Mouse (Mus musculus) liver, adult 2 months (tissue): ENCODE results near the gene Atxn1. TPM values are rescaled to one million over a fixed set of nuclear protein-coding genes. Genes with fewer than 3 reads are reported as not detected.
A peak's percentile ranks its signal among the peaks of the same experiment; 100 is the strongest.

ENCODE experiments used
- DNase-seq: peaks from one replicate; pipeline ENCODE4 v3.0.0-alpha.2; 2011; ENCODE audit warnings: low read depth, low spot score; ENCODE audit errors: extremely low read depth
- H3K27ac ChIP-seq: fragments of 200-500 bp; replicated peaks from 2 replicates; pipeline ENCODE4 v1.5.1; 2012; ENCODE audit warnings: low read depth, mild to moderate bottlenecking, control low read depth, inconsistent platforms, low read length; ENCODE audit not compliant: insufficient read depth
- H3K27me3 ChIP-seq: fragments of 200-500 bp; 2 replicates; pipeline ENCODE4 v1.6.1; 2012; ENCODE audit warnings: mild to moderate bottlenecking, moderate library complexity, low read length, inconsistent platforms; ENCODE audit not compliant: control insufficient read depth, insufficient read depth
- H3K36me3 ChIP-seq: fragments of 200-500 bp; 2 replicates; pipeline ENCODE4 v1.6.1; 2012; ENCODE audit warnings: low read length, inconsistent platforms; ENCODE audit not compliant: control insufficient read depth, insufficient read depth
- H3K4me1 ChIP-seq: fragments of 200-500 bp; 2 replicates; pipeline ENCODE4 v1.6.1; 2011; ENCODE audit warnings: low read length; ENCODE audit not compliant: control insufficient read depth, insufficient read depth
- H3K4me3 ChIP-seq: fragments of 200-500 bp; 2 replicates; pipeline ENCODE4 v1.5.1; 2011; ENCODE audit warnings: low read depth, mild to moderate bottlenecking, control low read depth, low read length, moderate library complexity; ENCODE audit not compliant: insufficient read depth
- H3K79me2 ChIP-seq: fragments of 200-500 bp; 2 replicates; pipeline ENCODE4 v1.6.1; 2012; ENCODE audit warnings: inconsistent platforms, mild to moderate bottlenecking, low read length, moderate library complexity; ENCODE audit not compliant: control insufficient read depth, insufficient read depth
- H3K9ac ChIP-seq: fragments of 200-500 bp; 2 replicates; pipeline ENCODE4 v1.6.1; 2012; ENCODE audit warnings: low read depth, mild to moderate bottlenecking, control low read depth, inconsistent platforms, low read length
- CTCF ChIP-seq: fragments of 200-500 bp; IDR thresholded peaks from 2 replicates; pipeline ENCODE4 v1.5.1; 2011; ENCODE audit warnings: low read depth, low read length, control low read depth
- POLR2A ChIP-seq: fragments of 200-500 bp; IDR thresholded peaks from 2 replicates; pipeline ENCODE4 v1.6.1; 2011; ENCODE audit warnings: low read length, control low read depth; ENCODE audit not compliant: insufficient read depth; ENCODE audit errors: extremely low read depth
- WGBS: fragments of 180-500 bp; shearing (Covaris S2); methylation state at CpG from one replicate; pipeline ENCODE4 v1.1.7; 2018; 5-methylcytosine and 5-hydroxymethylcytosine counted together
- polyA plus RNA-seq: library from polyadenylated mRNA; depleted of rRNA; stranded (reverse); fragments of >200 nt; gene quantifications from 2 replicates; pipeline ENCODE4 v1.2.3, GENCODE M21; 2012
- total RNA-seq: library from RNA; depleted of rRNA; stranded (reverse); fragments of >200 nt; gene quantifications from 2 replicates; pipeline ENCODE4 v1.2.3, GENCODE M21; 2014

Gene Atxn1
- total and polyA plus RNA-seq, 2 experiments: 7.7 to 7.8 TPM

DNA sequence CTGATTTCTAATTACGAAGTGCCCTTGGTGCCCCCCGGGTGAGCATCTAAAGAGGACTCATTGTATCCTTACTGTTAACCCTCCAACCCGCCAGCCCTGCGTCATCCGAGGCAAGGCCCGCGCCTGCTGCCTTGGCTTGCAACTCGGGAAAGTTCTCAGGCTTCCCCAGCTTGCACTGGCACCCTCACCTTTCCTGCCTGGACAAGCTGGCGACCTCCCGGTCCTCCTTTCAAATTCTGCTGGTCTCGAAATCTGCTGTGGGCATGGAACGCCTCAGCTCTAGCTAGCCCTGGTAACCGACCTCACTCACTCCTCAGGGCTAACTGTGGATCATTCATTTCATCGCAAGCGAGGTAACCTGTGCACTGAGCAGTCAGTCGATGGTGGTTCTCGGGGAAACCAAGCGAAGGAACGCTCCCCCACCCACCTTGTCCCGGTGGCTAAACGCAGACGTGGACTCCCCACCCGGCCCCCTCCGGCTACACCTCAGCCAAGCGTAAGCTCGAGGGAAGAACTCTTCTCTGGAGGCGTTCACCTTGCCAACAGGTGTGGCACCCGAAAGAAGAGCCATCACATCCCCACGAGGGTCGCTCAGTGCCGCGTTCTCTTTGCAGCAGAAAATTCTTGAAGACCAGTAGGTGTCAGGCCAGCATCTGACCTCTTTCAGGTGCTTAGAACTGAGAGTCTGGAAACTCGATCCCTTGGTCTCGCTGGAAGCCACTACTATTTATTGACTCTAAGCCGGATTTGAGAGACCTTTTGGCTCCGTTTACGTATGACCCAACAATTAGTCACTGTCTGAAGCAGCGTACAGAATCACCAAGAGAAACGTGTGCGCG is 1.0 kb upstream of the Atxn1 start:
- Histone ChIP-seq H3K79me2 (peaks cover 4% of the 10 kb centered on the region; the same call in 1 of the 2 replicates), H3K27me3 (no peaks in the 10 kb centered on the region), H3K4me3 (peak overlapping the region; percentile 98), H3K36me3 (no peaks in the 10 kb centered on the region), H3K9ac (peak overlapping the region; percentile 67), H3K27ac (peak overlapping the region; percentile 68), H3K4me1 (peaks cover 9% of the 10 kb centered on the region)
- peak; percentile 84 for DNase-seq
- WGBS: under 1% methylated on average over 41 of the region's 41 CpGs
- TF ChIP-seq CTCF: 0 out of 2 replicates have a peak, but pooled peaks have one; percentile 11
- no peak for TF ChIP-seq POLR2A

DNA sequence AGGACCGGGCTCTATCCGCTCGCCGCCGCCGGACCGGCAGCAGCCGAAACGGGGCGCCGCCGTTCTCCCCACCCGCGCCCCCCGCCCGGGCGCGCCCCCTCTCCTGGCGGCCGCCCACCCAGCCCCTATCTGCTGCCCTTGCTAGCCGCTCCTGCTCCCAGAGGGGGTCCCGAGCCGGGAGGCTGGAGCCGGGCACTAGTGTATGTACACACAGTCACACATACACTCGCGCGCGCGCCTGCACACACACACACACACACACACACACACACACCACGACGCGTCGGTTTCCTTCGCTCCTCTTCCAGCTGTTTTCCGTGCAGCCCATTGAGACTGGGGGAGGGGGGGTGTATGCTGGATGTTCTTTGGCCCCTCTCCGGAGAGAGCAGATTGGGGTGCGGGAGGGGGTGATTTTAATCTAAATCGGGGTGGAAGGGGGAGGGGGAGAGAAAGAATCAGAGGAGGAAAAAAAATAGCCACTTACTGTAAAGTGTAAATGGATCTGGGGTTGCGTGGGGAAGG is 416 bp downstream of the Atxn1 start:
- whole genome bisulfite sequencing: 1% methylated on average over 34 of the region's 39 CpGs
- no peaks in the 10 kb centered on the region for H3K27me3 ChIP-seq
- peaks cover 7% of the 10 kb centered on the region; the same call in 1 of the 2 replicates for H3K79me2 ChIP-seq
- H3K9ac ChIP-seq: peak overlapping the region; percentile 99
- no peak for DNase-seq
- H3K27ac ChIP-seq: peak overlapping the region; percentile 94
- peak overlapping the region; percentile 98 for H3K4me3 ChIP-seq
- H3K4me1 ChIP-seq: peaks cover 19% of the 10 kb centered on the region
- no peak for TF ChIP-seq CTCF
- no peak for TF ChIP-seq POLR2A
- no peaks in the 10 kb centered on the region for H3K36me3 ChIP-seq

DNA sequence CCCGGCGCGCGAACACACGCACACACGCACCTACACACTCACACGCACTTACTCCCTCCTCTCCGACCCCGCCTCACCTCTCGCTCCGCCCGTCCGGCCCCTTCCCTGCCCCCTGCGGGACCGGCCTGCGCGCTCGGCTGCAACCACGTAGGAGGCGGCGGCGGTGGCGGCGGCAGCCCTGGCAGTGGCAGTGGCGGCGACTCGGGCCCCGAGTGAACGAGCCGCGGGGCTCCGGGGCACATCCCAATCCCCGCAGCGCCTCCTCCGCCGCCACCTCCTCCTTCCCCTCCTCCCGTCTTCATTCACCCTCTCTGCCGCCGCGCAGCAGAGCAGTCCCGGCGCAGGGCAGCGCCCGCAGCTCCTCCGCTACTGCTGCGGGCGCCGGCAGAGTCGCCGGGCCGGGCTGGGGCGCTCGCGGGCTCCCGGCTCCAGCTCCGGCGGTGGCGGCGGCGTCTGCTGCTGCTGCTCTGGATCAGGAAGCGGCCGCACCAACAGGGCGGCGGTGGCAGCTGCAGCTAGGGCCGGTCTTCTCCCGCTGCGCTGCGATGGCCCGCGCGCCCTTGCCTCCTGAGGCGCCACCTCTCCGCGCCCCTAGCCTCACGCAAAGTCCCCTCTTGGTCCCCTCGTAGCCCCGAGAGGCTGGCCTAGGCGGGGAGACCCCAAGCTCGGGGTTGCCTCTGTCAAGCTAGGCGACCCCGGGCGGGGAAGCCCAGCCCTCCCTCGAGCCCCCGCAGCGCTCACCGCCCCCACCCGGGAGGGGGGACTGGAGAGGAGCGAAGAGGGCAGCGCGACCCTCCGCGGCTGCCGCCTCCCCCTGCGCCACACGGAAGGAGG is 1.1 kb downstream of the Atxn1 start:
- no peaks in the 10 kb centered on the region for H3K36me3 ChIP-seq
- H3K9ac ChIP-seq: peak overlapping the region; percentile 99
- peak overlapping the region; percentile 98 for H3K4me3 ChIP-seq
- 0 out of 2 replicates have a peak, but pooled peaks have one; percentile 0 for TF ChIP-seq CTCF
- TF ChIP-seq POLR2A: peak; percentile 68; the same call in 1 of the 2 replicates
- DNase-seq: peak; percentile 61
- no peaks in the 10 kb centered on the region for H3K27me3 ChIP-seq
- WGBS: under 1% methylated on average over 87 of the region's 95 CpGs
- peaks cover 7% of the 10 kb centered on the region; the same call in 1 of the 2 replicates for H3K79me2 ChIP-seq
- H3K4me1 ChIP-seq: peaks cover 24% of the 10 kb centered on the region
- peak overlapping the region; percentile 94 for H3K27ac ChIP-seq

DNA sequence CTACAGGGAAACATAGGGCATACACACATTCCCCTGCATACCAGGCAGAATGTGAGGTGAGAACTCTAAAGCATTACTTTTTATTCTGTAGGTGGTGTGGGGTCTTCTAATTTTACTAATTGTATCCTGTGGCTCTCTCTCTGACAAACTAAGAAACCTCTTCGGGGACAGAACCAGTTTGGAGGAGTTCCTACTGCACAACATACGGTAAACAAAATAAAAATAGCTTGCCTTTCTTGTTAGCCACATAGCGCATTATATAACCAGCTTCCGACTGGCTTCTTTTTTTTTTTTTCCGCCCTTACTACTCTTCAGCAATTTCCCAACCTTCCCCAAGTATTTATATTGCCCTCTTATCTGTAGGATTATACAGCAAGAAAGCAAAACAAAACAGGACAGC is 2.0 kb downstream of the Atxn1 start:
- H3K36me3 ChIP-seq: no peaks in the 10 kb centered on the region
- H3K79me2 ChIP-seq: peaks cover 7% of the 10 kb centered on the region; the same call in 1 of the 2 replicates
- peak overlapping the region; percentile 98 for H3K4me3 ChIP-seq
- 3% methylated on average over 5 of the region's 5 CpGs for WGBS
- peak overlapping the region; percentile 99 for H3K9ac ChIP-seq
- DNase-seq: peak; percentile 43
- no peak for TF ChIP-seq CTCF
- no peak for TF ChIP-seq POLR2A
- no peaks in the 10 kb centered on the region for H3K27me3 ChIP-seq
- peak overlapping the region; percentile 49 for H3K27ac ChIP-seq
- H3K4me1 ChIP-seq: peaks cover 26% of the 10 kb centered on the region

DNA sequence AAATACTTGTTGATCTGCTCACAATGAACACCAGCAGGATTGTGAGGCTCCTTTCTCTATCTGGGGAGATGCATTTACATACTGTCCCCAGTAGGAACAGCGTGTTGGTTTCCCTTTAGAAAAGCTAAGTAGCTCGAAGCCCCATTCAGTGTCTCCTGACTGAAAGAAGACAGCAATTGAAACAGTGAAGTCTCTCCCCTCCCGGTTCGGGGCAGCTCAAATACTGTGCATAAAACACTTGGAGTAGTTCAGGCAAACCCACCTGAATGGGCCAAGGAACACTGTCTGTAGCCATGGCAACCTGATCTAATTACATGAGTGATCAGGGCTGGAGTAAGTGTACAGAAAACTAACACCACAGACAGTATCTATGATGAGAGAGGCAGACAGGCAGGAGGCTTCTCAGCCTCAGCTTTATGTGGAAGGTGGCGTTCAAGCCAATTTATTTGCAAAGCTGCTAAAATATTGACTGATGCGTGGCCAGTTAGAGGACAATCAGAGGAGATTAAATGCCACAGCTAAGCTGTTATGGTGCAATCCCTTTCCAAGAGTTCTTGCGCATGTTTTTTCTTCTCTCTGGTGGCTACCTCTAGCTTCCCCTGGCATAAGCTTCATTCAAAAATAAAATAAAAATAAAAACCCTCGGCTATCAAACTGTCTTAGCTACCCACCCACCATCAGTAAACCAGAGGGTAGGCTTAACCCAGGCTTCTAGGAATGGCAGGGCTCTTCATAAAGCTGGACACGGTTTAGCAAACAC is 2.8 kb downstream of the Atxn1 start:
- Histone ChIP-seq H3K4me1 (peaks cover 29% of the 10 kb centered on the region), H3K4me3 (peak overlapping the region; percentile 98; the same call in 1 of the 2 replicates), H3K36me3 (no peaks in the 10 kb centered on the region), H3K27ac (peak overlapping the region; percentile 49), H3K27me3 (no peaks in the 10 kb centered on the region), H3K9ac (peak overlapping the region; percentile 27), H3K79me2 (peaks cover 9% of the 10 kb centered on the region; the same call in 1 of the 2 replicates)
- WGBS: 19% methylated on average over 9 of the region's 9 CpGs
- no peak for TF ChIP-seq POLR2A
- TF ChIP-seq CTCF: no peak
- peak; percentile 69 for DNase-seq
